Mouse (Mus musculus): ENCODE measurements around the gene Rhox3a2. TPM values are rescaled to one million over a fixed set of nuclear protein-coding genes. Genes with fewer than 3 reads are reported as not detected.
"Not testable (repeated sequence)": the region's sequence is repeated elsewhere in the genome, so short reads cannot be mapped to it uniquely, and the experiment has no call there.

Gene Rhox3a2
- not detected for total RNA-seq (2022)

- not testable (repeated sequence) for DNase-seq (ENCODE audit: low spot score in 2 of 2)
Measured at GRCm38 (mm10) chrX:37379728-37380127, at the start of gene Rhox3a2. TSS of gene Rhox3a2 (plus strand) at chrX:37380028.

GRCm38 (mm10) chrX:37390548-37390947, 10.7 kb downstream of the Rhox3a2 start, which contains the start of gene Rhox4a2:
TSS of gene Rhox4a2 (plus strand) at chrX:37390848.
- DNase-seq (ENCODE audit: low spot score in 2 of 2), result not testable (repeated sequence)

DNA sequence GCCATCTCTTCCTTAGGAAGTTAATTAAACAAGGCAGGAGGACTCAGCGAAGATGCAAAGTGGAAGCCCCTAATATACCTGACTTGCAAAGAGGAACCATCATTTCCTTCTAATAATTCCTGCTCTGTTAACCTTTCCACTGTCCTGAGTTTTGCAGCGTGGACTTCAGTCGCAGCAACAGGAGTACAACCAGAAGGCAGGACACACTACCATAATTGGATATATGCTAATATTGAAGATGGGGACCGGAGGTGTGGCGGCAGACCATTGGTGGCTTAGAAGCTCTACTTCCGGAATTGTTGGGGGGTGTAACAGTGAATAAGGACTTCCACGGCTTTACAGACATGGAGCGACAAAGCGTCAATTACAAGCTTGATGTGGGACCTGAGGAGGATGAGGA, 31.9 kb downstream of the Rhox3a2 start, which contains the start of gene Rhox2b:
Rhox2b (plus strand) TSS at position 301 of the 400 bp plus-strand sequence.
- not testable (repeated sequence) for DNase-seq (ENCODE audit: low spot score in 2 of 2)

DNA sequence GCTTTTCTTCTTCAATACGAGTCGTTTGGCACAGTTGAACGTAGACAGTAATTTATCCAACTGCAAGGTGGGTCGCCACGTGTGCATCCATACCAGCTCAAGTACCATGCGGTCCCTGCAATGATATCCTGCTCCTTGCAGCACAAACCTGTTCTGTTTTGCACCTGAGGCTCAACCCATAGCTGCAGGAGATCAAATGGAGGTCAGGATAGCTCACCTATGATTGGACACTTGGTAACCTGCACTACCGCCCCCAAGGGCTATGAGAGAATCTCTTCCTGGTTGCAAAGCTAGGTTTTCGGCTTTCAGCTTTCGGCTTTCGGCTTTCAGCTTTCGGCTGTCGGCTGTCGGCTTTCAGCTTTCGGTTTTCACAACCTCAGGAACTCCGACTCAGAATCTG, 52.4 kb downstream of the Rhox3a2 start, which contains the start of gene Rhox4b:
Rhox4b (plus strand) TSS at position 301 of the 400 bp plus-strand sequence.
- not testable (repeated sequence) for DNase-seq (ENCODE audit: low spot score in 2 of 2)

Other genes with a start within 250 kb of the Rhox3a2 start
- under 1 TPM in 2 of 4 experiments, not detected in 2; 0.23 to 0.34 TPM for gene Akap14, start 211.2 kb upstream of the Rhox3a2 start, total RNA-seq (2022)
- 100 to 1,000 TPM; 161 to 234 (median 206) TPM for gene Ndufa1, start 188.9 kb upstream of the Rhox3a2 start, total RNA-seq (2022)
- gene Rnf113a1, start 188.8 kb upstream of the Rhox3a2 start, total RNA-seq (2022), result 10 to 100 TPM in 1 of 4 experiments, 1 to 10 TPM in 3; 7.1 to 10.1 (median 7.9) TPM
- gene Gm9, start 169.0 kb upstream of the Rhox3a2 start, total RNA-seq (2022), result not detected
- gene Rhox1, start 157.8 kb upstream of the Rhox3a2 start, total RNA-seq (2022), result not detected
- gene Rhox2a, start 135.1 kb upstream of the Rhox3a2 start, total RNA-seq (2022), result not detected
- not detected for gene Rhox3a, start 130.1 kb upstream of the Rhox3a2 start, total RNA-seq (2022)
- gene Rhox4a, start 114.7 kb upstream of the Rhox3a2 start, total RNA-seq (2022), result not detected
- gene Rhox4a2, start 10.8 kb downstream of the Rhox3a2 start, total RNA-seq (2022), result not detected
- gene Rhox2b, start 32.0 kb downstream of the Rhox3a2 start, total RNA-seq (2022), result not detected
- not detected for gene Rhox4b, start 52.5 kb downstream of the Rhox3a2 start, total RNA-seq (2022)
- gene Rhox2c, start 73.7 kb downstream of the Rhox3a2 start, total RNA-seq (2022), result not detected
- gene Rhox3c, start 78.6 kb downstream of the Rhox3a2 start, total RNA-seq (2022), result not detected
- gene Rhox4c, start 100.3 kb downstream of the Rhox3a2 start, total RNA-seq (2022), result not detected
- not detected for gene Rhox2d, start 113.4 kb downstream of the Rhox3a2 start, total RNA-seq (2022)
- gene Rhox4d, start 134.3 kb downstream of the Rhox3a2 start, total RNA-seq (2022), result not detected
- not detected for gene Rhox2e, start 150.4 kb downstream of the Rhox3a2 start, total RNA-seq (2022)
- gene Rhox3e, start 162.0 kb downstream of the Rhox3a2 start, total RNA-seq (2022), result not detected
- gene Rhox4e, start 177.4 kb downstream of the Rhox3a2 start, total RNA-seq (2022), result not detected
- gene Rhox2f, start 191.4 kb downstream of the Rhox3a2 start, total RNA-seq (2022), result not detected
- not detected for gene Rhox3f, start 201.0 kb downstream of the Rhox3a2 start, total RNA-seq (2022)
- gene Rhox4f, start 227.7 kb downstream of the Rhox3a2 start, total RNA-seq (2022), result not detected
- gene Rhox3g, start 248.6 kb downstream of the Rhox3a2 start, total RNA-seq (2022), result not detected